Mouse (Mus musculus) midbrain, embryonic 13.5 days (tissue): ENCODE results near the gene Gga3. TPM values are rescaled to one million over a fixed set of nuclear protein-coding genes. Genes with fewer than 3 reads are reported as not detected.
A peak's percentile ranks its signal among the peaks of the same experiment; 100 is the strongest.

Experiments
- ATAC-seq: fragments of 200-750 bp; cut with Nextera tagmentation; 2 replicates; pipeline ENCODE4 v1.8.0; 2017; ENCODE audit warnings: mild to moderate bottlenecking, moderate TSS enrichment, moderate library complexity
- H3K27ac ChIP-seq: fragments of 300-500 bp; sonication (generic); 2 replicates; pipeline ENCODE4 v1.5.1; 2015; ENCODE audit warnings: inconsistent platforms, mild to moderate bottlenecking, moderate library complexity
- H3K27me3 ChIP-seq: fragments of 300-500 bp; sonication (generic); 2 replicates; pipeline ENCODE4 v1.6.1; 2015; ENCODE audit warnings: mild to moderate bottlenecking, inconsistent platforms
- H3K36me3 ChIP-seq: fragments of 300-500 bp; sonication (generic); 2 replicates; pipeline ENCODE4 v1.6.1; 2015; ENCODE audit warnings: mild to moderate bottlenecking, inconsistent platforms
- H3K4me1 ChIP-seq: fragments of 300-500 bp; sonication (generic); replicated peaks from 2 replicates; pipeline ENCODE4 v1.6.1; 2015; ENCODE audit warnings: inconsistent platforms
- H3K4me2 ChIP-seq: fragments of 300-500 bp; sonication (generic); replicated peaks from 2 replicates; pipeline ENCODE4 v1.6.1; 2015; ENCODE audit warnings: moderate library complexity, mild to moderate bottlenecking, inconsistent platforms
- H3K4me3 ChIP-seq: fragments of 300-500 bp; sonication (generic); replicated peaks from 2 replicates; pipeline ENCODE4 v1.5.1; 2015; ENCODE audit warnings: mild to moderate bottlenecking, inconsistent platforms
- H3K9ac ChIP-seq: fragments of 300-500 bp; sonication (generic); replicated peaks from 2 replicates; pipeline ENCODE4 v1.6.1; 2015; ENCODE audit warnings: mild to moderate bottlenecking, inconsistent platforms
- H3K9me3 ChIP-seq: fragments of 300-500 bp; sonication (generic); 2 replicates; pipeline ENCODE4 v1.6.1; 2016; ENCODE audit warnings: mild to moderate bottlenecking, inconsistent platforms
- WGBS: fragments of 180-500 bp; shearing (Covaris S2); methylation state at CpG from one replicate; pipeline ENCODE4 v1.1.7; 2015; 5-methylcytosine and 5-hydroxymethylcytosine counted together
- polyA plus RNA-seq: library from polyadenylated mRNA; unstranded; fragments of >200 nt; fragmentation: Nextera tagmentation; extraction: Ambion mirVana; gene quantifications from 2 replicates; pipeline ENCODE4 v1.2.1, GENCODE M21; 2015

Gene Gga3
- polyA plus RNA-seq, 1 experiment from 2014 or later, result 38.1 TPM

DNA sequence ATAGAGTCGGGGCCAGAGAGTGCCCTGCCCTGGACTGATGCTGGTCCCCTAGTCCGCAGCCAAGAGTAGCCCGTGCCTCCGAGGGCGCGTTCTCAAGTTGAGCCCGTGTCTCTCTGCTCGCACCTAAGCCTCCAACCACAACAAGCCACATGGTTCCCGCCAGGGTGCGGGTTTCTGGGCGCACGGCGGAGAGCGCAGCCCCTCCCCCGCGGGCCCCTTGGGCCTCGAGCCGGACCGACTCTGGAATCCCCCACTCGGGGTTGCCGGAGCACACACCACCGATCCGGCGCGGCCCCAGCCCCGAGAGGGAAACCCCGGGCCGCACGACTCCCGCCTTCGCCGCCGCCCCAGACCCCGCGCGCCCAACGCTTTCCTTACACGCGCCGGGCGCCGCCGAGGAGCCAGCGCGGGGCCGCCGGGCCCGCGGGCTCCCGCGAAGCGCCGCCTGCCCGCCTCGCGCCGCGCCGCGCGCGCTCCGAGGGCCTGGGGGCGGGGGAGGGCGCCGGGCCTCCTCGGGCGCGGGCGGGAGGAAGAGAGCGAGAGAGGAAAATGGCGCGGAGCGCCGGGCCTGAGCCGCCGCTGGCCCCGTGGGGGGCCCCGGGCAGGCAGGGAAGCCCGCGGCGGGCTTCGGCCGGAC, 68.3 kb downstream of the Gga3 start:
- Histone ChIP-seq H3K36me3 (peaks cover 32% of the 10 kb centered on the region), H3K9ac (peak overlapping the region; percentile 96), H3K27ac (peak overlapping the region; percentile 99), H3K4me2 (peak overlapping the region; percentile 72), H3K27me3 (no peaks in the 10 kb centered on the region), H3K4me1 (peaks cover 34% of the 10 kb centered on the region), H3K9me3 (no peaks in the 10 kb centered on the region), H3K4me3 (peak overlapping the region; percentile 97)
- under 1% methylated on average over 55 of the region's 84 CpGs for WGBS
- peak; percentile 78 for ATAC-seq

DNA sequence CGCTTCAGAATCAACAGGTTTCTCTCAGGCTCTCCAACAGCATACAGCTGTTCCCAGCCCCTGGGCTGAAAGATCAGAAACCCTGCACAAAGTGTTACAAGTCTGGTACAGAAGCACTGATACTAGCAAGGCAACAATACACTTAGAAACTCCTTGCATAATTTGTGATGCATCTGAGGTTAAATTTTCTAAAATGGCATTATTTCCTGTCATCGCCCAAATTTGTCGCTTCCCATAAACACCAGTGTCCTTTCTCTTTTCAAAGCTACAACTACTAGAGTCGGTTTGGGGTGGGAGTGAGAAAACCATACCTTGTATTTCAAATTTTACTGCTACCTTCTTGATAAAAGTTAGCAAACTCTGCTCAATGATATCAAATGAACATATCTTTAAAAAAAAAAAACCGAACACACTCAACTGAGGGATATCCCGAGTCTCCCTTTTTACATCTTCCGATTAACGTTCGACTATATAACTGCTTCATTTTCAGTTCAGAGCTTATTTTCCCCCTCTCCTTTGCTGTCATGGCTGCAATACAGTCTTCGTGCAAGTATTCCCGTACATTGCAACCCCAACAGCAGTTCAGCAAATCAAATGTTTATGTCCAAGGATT, 69.0 kb downstream of the Gga3 start:
- Histone ChIP-seq H3K4me3 (peak overlapping the region; percentile 97), H3K36me3 (peaks cover 39% of the 10 kb centered on the region), H3K9ac (peak overlapping the region; percentile 96), H3K4me2 (peak overlapping the region; percentile 72), H3K9me3 (no peaks in the 10 kb centered on the region), H3K27me3 (no peaks in the 10 kb centered on the region), H3K27ac (peak overlapping the region; percentile 99), H3K4me1 (peaks cover 34% of the 10 kb centered on the region)
- ATAC-seq, result no peak
- WGBS, result 9% methylated on average over 11 of the region's 11 CpGs

Other genes with a start within 250 kb of the Gga3 start
- 47.4 and 48.0 TPM in 2 replicates for gene Hid1, start 236.3 kb downstream of the Gga3 start, polyA plus RNA-seq
- gene Cdr2l, start 222.1 kb downstream of the Gga3 start, polyA plus RNA-seq, result 23.0 and 27.1 TPM in 2 replicates
- 226 and 244 TPM in 2 replicates for gene Mrpl58, start 200.3 kb downstream of the Gga3 start, polyA plus RNA-seq
- 948 and 970 TPM in 2 replicates for gene Atp5h, start 184.1 kb downstream of the Gga3 start, polyA plus RNA-seq
- gene Kctd2, start 183.9 kb downstream of the Gga3 start, polyA plus RNA-seq, result 14.6 and 25.3 TPM in 2 replicates
- gene Trim80, start 163.5 kb downstream of the Gga3 start, polyA plus RNA-seq, result not detected in 2 replicates
- gene Slc16a5, start 141.6 kb downstream of the Gga3 start, polyA plus RNA-seq, result 0.09 and 0.13 TPM in 2 replicates
- 17.4 and 17.8 TPM in 2 replicates for gene Armc7, start 128.4 kb downstream of the Gga3 start, polyA plus RNA-seq
- 90.2 and 96.5 TPM in 2 replicates for gene Nt5c, start 112.2 kb downstream of the Gga3 start, polyA plus RNA-seq
- gene Jpt1, start 89.7 kb downstream of the Gga3 start, polyA plus RNA-seq, result 1,462 and 1,532 TPM in 2 replicates
- gene Sumo2, start 67.8 kb downstream of the Gga3 start, polyA plus RNA-seq, result 1,358 and 1,460 TPM in 2 replicates
- gene Nup85, start 39.6 kb downstream of the Gga3 start, polyA plus RNA-seq, result 130 TPM in 2 replicates
- 77.6 and 78.8 TPM in 2 replicates for gene Mrps7, start 126 bp downstream of the Gga3 start, polyA plus RNA-seq
- gene Mif4gd, start 8.9 kb upstream of the Gga3 start, polyA plus RNA-seq, result 8.8 and 10.5 TPM in 2 replicates
- gene Slc25a19, start 24.2 kb upstream of the Gga3 start, polyA plus RNA-seq, result 32.6 and 35.4 TPM in 2 replicates
- gene Grb2, start 104.5 kb upstream of the Gga3 start, polyA plus RNA-seq, result 165 and 176 TPM in 2 replicates
- gene Tmem94, start 161.4 kb upstream of the Gga3 start, polyA plus RNA-seq, result 29.9 and 31.0 TPM in 2 replicates
- 10.3 and 12.3 TPM in 2 replicates for gene Caskin2, start 209.6 kb upstream of the Gga3 start, polyA plus RNA-seq
- 24.8 and 25.8 TPM in 2 replicates for gene Tsen54, start 210.7 kb upstream of the Gga3 start, polyA plus RNA-seq
- 0.66 and 0.76 TPM in 2 replicates for gene Llgl2, start 220.0 kb upstream of the Gga3 start, polyA plus RNA-seq